Mouse (Mus musculus): Measurements from ENCODE around the gene Man1c1. TPM values are rescaled to one million over a fixed set of nuclear protein-coding genes. Genes with fewer than 3 reads are reported as not detected.
A peak's percentile ranks its signal among the peaks of the same experiment; 100 is the strongest.

Gene Man1c1
- 2.9 and 3.5 TPM in 2 replicates for polyA plus RNA-seq (2015; fragmentation: Nextera tagmentation; extraction: Ambion mirVana)

DNA sequence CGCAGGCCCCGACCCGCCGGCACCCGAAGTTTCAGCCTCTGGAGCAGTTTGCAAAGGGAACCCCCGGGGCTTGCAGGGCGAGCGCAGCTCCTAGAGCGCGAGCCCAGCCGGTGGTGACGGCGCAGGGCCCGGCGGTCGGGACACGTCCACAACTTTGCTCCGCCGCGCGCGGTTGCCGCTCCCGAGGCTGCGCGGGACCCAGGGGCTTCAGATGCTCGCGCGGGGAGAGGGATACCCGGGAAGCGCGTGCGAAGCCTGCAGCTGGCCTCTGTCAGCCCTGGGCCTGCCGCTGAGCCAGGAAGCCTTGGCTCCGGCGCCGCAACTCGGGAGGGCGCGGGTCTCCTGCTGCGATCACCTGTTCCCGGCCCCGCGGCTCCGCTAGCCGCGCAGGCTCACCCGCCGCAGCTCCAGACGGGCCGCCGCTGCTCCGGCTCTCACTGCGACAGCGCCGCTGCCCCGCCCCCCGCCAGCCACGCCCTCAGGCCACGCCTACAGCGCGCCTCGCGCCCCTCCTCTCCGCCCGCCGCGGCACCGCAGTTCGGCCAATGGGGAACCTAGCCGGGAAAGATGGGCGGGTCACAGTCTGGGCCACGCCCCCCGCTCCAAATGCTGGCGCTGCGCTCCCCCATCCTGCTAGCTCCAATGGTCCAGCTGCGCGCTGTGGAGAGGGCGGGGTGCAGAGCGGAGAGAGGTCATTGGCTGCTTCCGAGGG lies at the start of gene Man1c1:
TSS of gene Man1c1 (minus strand) at position 456 of the 712 bp plus-strand sequence.
- Histone ChIP-seq H3K4me2 (replicated peaks) (peak within 1 kb of the TSS; percentile 99), H3K4me1 (peaks cover 35% of the 10 kb centered on the region), H3K9ac (peak within 1 kb of the TSS; percentile 72), H3K27ac (no peak within 1 kb of the TSS), H3K36me3 (no peaks in the 10 kb centered on the region), H3K9me3 (no peaks in the 10 kb centered on the region), H3K27me3 (peaks cover 31% of the 10 kb centered on the region), H3K4me3 (peak within 1 kb of the TSS; percentile 65)
- WGBS: under 1% methylated on average over 71 of the region's 81 CpGs
- peak; percentile 94 for ATAC-seq (ENCODE audit: low FRiP score, low read depth)

DNA sequence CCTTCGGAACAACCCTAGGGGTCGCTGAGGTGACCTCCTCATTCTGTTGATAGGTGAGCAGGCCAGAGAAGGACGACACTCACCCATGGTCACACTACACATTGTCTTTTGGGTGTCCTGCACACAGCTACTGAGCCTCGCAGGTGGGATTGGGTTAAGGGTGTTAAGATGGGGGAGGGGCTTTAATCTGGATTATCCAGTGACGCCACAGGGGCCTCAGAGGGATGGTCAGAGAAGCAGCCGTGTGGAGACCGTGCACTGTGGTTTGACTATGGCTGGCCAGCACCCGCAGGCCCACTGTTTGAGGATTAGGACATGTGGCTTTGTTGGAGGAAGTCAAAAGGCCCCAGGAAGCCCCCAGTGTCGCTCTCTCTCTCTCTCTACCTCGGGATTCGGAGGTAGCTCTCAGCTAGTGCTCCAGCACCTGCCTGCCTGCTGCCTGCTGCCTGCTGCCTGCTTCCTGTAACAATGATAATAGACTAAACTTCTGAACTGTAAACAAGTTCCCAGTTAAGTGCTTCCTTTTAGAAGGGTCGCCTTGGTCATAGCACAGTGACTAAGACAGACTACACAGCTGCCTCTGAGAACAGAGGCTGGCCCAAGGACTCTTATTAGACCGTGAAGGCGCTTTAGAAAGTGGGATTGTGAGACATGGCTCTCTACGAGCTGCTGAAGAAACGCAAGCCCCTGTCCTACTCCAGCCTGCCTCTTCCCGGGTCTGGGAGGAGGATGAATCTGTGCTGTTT lies 49.6 kb upstream of the Man1c1 start:
- Histone ChIP-seq H3K9ac (peak overlapping the region; percentile 5; the same call in 1 of the 2 replicates), H3K9me3 (no peaks in the 10 kb centered on the region), H3K4me2 (replicated peaks) (no peak overlapping the region), H3K4me1 (peaks cover 68% of the 10 kb centered on the region), H3K27me3 (no peaks in the 10 kb centered on the region), H3K36me3 (peaks cover 30% of the 10 kb centered on the region), H3K27ac (no peak overlapping the region), H3K4me3 (no peak overlapping the region)
- 58% methylated on average over 17 of the region's 17 CpGs for WGBS
- ATAC-seq (ENCODE audit: low FRiP score, low read depth): no peak

DNA sequence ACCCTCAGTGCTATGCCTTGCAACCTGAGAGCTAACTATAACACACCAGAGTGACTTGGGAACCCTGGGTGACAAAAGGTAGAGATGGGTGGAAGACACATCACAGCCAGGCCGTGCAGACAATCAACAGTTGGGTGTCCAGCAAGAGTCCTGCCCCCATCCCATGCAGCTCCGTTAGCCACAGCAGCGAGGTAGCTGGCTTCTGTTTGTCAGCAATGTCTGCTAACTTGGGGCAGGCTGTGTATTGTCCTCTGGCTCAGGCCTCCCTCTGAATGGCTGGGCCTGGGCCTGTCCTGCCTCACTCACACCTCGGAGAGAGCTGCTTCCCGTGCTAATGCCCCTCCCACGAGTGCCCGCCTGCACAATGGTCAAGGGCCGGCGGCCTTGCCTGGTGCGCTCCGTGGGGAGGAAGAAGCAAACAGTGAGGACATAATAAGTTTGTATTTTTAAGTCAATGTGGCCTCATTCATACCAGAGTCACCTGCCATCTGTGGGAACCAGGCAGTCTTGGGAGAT lies 48.9 kb upstream of the Man1c1 start:
- Histone ChIP-seq H3K9ac (no peak overlapping the region), H3K9me3 (no peaks in the 10 kb centered on the region), H3K27me3 (no peaks in the 10 kb centered on the region), H3K36me3 (peaks cover 38% of the 10 kb centered on the region), H3K4me3 (no peak overlapping the region), H3K27ac (no peak overlapping the region), H3K4me1 (peaks cover 68% of the 10 kb centered on the region), H3K4me2 (replicated peaks) (no peak overlapping the region)
- ATAC-seq (ENCODE audit: low FRiP score, low read depth): no peak
- 52% methylated on average over 11 of the region's 11 CpGs for WGBS

DNA sequence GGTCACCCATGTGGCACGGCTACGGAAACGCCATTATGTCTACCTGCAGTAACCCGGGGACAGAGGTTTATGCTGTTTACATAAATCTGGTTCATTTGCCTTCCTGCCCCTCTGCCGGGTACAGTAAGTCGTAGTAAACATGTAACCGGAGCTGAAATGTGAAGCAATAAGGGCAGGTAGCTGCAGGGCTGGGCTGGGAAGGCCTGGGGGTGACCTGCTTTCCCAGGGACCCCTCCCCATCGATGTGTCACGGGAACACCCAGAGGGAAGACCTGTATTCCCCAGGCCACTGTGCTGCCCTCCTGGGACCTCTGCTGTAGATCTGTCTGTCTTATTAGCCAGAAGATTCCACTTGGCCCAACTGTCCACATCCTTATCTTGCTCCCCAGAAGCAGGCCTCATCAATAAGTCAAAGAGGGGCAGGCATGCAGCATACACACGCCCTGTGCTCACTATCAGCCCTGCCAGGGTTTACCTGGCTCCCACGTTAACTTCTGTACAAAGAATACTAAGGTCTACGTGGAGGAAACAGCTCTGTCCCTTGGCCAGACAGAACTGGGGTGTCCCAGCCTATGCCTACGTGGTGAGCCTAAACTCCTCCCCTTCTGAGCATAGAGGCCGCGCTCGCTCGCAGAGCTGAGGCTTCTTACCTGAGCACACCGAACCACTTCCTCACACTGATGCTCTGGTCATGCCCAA lies 47.7 kb upstream of the Man1c1 start:
- no peak for ATAC-seq (ENCODE audit: low FRiP score, low read depth)
- Histone ChIP-seq H3K9me3 (no peaks in the 10 kb centered on the region), H3K36me3 (peaks cover 45% of the 10 kb centered on the region), H3K4me1 (peaks cover 64% of the 10 kb centered on the region), H3K9ac (peak overlapping the region; percentile 43; the same call in 1 of the 2 replicates), H3K27ac (no peak overlapping the region), H3K4me3 (no peak overlapping the region), H3K4me2 (replicated peaks) (no peak overlapping the region), H3K27me3 (no peaks in the 10 kb centered on the region)
- WGBS: 49% methylated on average over 18 of the region's 18 CpGs

DNA sequence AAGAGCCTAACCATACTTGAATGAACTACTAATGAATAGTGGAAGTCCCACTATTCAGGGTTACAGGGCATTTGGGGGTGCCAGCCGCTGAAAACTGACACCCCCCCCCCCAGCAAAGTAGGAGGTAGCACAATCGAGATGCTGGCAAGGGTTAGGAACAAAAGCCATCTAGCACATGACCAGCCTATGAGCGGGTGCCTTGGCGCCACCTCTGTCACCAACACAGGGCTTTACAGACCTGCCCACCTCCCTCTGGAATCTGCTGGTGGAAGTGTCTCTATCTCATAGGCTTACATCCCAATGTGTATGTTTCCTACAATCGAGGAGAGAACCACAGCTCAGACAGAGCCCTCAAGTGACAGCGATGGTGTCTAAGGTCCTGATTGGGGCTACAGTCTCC lies 46.7 kb upstream of the Man1c1 start:
- no peak overlapping the region for H3K9ac ChIP-seq
- H3K36me3 ChIP-seq: peaks cover 51% of the 10 kb centered on the region
- no peaks in the 10 kb centered on the region for H3K9me3 ChIP-seq
- no peak overlapping the region for H3K27ac ChIP-seq
- H3K4me3 ChIP-seq: no peak overlapping the region
- WGBS: 75% methylated on average over 6 of the region's 6 CpGs
- no peak overlapping the region for H3K4me2 ChIP-seq (replicated peaks)
- no peaks in the 10 kb centered on the region for H3K27me3 ChIP-seq
- peaks cover 58% of the 10 kb centered on the region for H3K4me1 ChIP-seq
- ATAC-seq (ENCODE audit: low FRiP score, low read depth): no peak

DNA sequence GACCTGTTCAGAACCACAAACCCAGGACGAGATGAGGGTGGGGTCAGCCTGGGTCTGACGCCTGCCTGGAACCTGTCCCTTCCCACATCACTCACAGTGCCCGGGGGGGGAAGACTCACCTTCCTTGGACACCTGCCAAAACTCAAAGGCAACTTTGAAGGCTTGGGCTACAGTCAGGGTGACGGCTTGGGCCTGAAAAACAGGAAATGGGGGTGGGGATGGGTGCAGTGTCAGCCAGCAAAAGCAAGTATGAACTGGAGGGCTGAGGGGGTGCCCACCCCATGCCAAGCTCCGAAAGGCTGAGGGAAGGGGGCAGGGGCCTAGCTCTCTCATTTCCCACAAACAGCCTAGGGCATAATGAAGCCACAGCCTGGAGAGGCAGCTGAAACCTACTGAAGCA lies 46.2 kb upstream of the Man1c1 start:
- H3K9me3 ChIP-seq: no peaks in the 10 kb centered on the region
- no peak overlapping the region for H3K4me3 ChIP-seq
- peak overlapping the region; percentile 52; the same call in 1 of the 2 replicates for H3K27ac ChIP-seq
- no peaks in the 10 kb centered on the region for H3K27me3 ChIP-seq
- H3K9ac ChIP-seq: no peak overlapping the region
- H3K4me1 ChIP-seq: peaks cover 54% of the 10 kb centered on the region
- H3K4me2 ChIP-seq (replicated peaks): no peak overlapping the region
- peaks cover 56% of the 10 kb centered on the region for H3K36me3 ChIP-seq
- WGBS: 47% methylated on average over 5 of the region's 5 CpGs
- no peak for ATAC-seq (ENCODE audit: low FRiP score, low read depth)

DNA sequence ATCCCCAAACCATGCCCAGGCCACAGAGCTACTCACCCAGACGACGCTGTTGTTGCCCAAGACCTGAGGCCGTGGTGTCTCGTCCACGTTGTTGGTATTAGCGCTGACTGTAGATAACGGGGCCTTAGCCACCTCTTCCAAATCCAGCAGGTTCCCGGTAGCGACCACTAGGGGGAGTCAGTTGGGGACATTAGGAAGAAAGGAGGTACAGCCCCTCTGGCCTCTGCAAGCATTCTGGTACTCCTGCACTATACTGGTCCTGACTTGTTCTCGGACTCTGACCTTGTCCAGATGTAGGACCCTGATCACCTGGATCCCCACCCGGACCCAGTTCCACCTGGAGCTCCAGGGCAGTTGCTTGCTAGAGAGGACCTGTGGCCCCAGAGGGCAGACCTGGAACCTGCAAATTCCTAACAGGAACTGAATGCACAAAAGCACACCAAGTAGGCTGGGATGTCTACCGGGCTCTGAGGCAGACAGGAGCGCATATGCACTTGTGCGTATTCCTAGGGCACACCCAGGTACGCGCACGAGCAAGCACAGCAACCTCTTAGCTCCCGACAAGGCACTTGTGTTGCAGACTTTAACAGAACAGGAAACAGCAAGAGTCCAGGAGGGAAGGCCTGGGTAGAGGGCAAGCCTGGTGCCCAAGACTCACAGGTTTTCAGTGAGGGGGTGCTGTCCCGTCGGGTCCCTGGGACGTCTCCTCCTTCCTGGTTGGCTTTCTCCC lies 45.4 kb upstream of the Man1c1 start:
- Histone ChIP-seq H3K4me3 (no peak overlapping the region), H3K4me2 (replicated peaks) (no peak overlapping the region), H3K27me3 (no peaks in the 10 kb centered on the region), H3K4me1 (peaks cover 46% of the 10 kb centered on the region), H3K27ac (peak overlapping the region; percentile 52), H3K36me3 (peaks cover 51% of the 10 kb centered on the region), H3K9me3 (no peaks in the 10 kb centered on the region), H3K9ac (no peak overlapping the region)
- no peak for ATAC-seq (ENCODE audit: low FRiP score, low read depth)
- WGBS: 65% methylated on average over 21 of the region's 21 CpGs

DNA sequence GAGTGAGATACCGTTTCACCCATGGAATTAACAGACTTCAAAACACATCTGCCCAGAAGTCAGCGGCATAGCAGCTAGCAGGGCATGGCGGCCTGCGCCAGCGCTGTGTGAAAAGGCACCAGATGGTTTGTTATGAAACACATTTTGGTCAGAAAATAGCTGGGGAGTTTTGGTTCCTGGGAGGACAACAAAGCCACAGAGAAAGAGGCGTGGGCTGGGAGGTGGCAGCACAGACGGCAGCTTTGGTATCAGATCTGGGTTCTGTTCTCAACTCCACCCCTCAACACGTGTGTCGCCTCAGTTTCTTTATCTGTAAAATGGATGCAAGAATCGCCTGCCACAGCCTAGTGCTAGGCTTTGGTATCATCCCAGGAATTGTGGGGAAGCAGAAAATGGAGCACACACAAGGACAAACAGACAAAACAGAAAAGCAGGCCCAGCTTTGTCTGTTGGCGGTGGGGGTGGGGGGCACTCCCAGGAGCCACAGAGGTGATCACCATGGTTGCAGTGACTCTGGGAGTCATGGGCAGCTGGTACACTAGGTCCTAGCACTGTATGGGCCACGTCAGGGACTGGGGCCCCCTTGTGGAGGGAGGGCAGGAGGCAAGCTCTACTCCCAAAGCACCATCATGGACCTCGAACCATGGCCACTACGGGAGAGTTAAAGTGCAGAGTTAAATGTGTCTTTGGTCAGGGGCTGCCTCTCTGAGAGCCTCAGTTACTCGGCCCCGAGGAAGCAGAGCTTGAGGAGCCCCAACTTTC lies 42.0 kb upstream of the Man1c1 start:
- Histone ChIP-seq H3K9ac (no peak overlapping the region), H3K4me3 (no peak overlapping the region), H3K36me3 (peaks cover 49% of the 10 kb centered on the region), H3K9me3 (no peaks in the 10 kb centered on the region), H3K4me1 (peaks cover 24% of the 10 kb centered on the region), H3K27me3 (no peaks in the 10 kb centered on the region), H3K27ac (no peak overlapping the region), H3K4me2 (replicated peaks) (no peak overlapping the region)
- 87% methylated on average over 16 of the region's 16 CpGs for WGBS
- no peak for ATAC-seq (ENCODE audit: low FRiP score, low read depth)

DNA sequence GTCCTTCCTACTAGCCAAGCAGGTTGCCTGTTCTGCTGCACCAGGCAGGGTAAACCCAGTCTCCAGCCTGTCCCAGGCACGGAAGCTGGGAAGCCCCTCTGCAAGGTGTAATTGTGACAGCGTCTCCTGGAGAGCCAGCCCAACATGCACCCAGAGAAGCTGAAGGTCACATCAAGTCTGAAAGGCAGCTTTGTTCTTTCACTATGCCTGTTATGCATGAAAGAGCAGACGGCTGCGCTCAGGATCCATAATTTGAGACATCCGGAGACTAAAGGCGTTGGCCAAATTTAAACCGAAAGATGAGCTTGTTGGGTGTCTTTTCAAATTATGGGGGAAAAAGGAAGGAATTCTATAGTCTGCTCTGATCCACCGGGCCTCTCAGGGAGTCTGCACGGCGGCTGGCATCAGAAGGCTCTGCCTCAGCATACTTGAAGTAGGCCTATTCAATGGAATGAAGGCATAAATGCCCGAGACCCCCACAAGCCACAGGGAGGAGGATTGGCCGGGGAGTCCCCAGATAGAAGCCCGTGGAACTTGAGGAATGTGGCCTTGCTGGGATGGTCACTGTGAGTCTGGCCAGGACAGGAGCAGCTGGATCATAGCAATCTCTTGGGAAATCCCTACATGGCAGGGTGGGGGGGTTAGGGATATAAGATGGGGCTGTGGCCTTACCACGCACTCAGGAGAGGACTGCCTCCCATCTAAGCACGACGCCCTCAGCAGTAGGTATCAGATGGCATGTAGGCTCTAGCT lies 40.0 kb upstream of the Man1c1 start:
- ATAC-seq (ENCODE audit: low FRiP score, low read depth): 0 out of 2 replicates have a peak, but pooled peaks have one; percentile 37

DNA sequence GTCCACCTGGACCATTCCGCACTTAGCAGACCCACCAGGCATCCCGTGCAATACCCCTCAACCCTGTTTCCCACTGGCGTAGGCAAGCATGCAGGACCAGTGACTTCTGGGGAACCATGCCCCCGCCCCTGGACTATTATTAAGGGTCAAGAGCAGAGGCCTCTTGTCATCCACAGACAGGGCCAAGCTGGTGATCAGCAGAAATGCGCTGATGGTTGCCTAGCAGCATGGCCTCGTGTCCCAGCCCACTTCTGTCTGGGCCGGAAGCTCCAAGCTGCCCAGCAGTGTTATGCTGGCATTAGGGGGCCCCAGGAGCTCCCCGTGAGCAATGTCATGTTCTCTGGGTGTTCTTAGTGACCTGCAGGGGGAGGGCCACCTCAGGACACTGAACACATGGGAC lies 37.9 kb upstream of the Man1c1 start:
- H3K4me1 ChIP-seq: peaks cover 25% of the 10 kb centered on the region
- no peak for ATAC-seq (ENCODE audit: low FRiP score, low read depth)
- peaks cover 25% of the 10 kb centered on the region for H3K36me3 ChIP-seq
- H3K9me3 ChIP-seq: no peaks in the 10 kb centered on the region
- H3K4me2 ChIP-seq (replicated peaks): no peak overlapping the region
- WGBS: 84% methylated on average over 8 of the region's 8 CpGs
- H3K27ac ChIP-seq: no peak overlapping the region
- H3K27me3 ChIP-seq: no peaks in the 10 kb centered on the region
- no peak overlapping the region for H3K9ac ChIP-seq
- H3K4me3 ChIP-seq: no peak overlapping the region

More for the DNA sequence above, 40.0 kb upstream of the Man1c1 start:
- H3K27ac ChIP-seq: no peak overlapping the region
- H3K36me3 ChIP-seq: peaks cover 46% of the 10 kb centered on the region
- no peaks in the 10 kb centered on the region for H3K27me3 ChIP-seq
- no peaks in the 10 kb centered on the region for H3K9me3 ChIP-seq
- no peak overlapping the region for H3K9ac ChIP-seq
- whole genome bisulfite sequencing: 76% methylated on average over 16 of the region's 16 CpGs
- H3K4me1 ChIP-seq: peaks cover 8% of the 10 kb centered on the region; the same call in 1 of the 2 replicates
- no peak overlapping the region for H3K4me3 ChIP-seq
- H3K4me2 ChIP-seq (replicated peaks): no peak overlapping the region
